Mouse (Mus musculus): ENCODE results near the gene Lst1. TPM values are rescaled to one million over a fixed set of nuclear protein-coding genes. Genes with fewer than 3 reads are reported as not detected.

The Lst1 gene
- polyA plus RNA-seq, 1 experiment from 2014 or later = 5.8 TPM

DNA sequence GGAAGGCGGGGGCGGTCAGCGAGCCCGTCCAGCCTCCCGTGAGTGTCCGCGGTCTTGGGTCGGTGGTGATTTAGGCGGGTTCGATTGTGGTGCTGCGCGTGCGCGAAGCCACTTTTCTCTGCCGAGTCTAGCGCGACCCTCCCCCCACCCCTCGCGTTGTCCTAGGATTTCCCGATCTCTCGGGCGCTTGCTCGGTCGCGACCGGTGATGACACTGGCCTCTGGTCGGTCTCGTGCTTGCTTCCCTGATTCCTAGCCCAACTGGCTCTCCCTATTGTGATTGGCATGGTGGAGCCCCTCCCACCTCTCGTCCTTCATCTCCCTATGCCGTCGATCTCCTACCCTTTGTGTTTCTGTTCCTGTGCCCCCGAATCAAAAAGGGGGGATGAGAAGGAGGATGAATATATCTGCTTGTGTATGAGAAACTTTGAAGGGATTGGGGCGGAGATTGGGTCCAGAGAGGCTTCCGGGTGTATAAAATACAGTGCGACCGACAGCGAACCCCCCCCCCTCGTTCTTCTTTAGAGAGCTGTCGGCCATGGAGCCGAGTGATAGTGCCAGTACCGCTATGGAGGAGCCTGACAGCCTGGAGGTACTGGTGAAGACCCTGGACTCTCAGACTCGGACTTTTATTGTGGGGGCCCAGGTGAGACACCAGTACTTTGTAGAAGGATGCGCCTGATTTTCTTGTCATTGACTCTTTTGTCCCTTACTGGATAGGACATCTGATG lies 52.5 kb downstream of the Lst1 start:
- H3K4me1 ChIP-seq (ENCODE audit: control insufficient read depth, insufficient read depth, low read length) = peaks cover 9% of the 10 kb centered on the region; the same call in 1 of the 2 replicates
- DNase-seq (ENCODE audit: low spot score) (no peak), ATAC-seq (ENCODE audit: insufficient read depth, low FRiP score, low TSS enrichment) (peak; percentile 54; the same call in 1 of the 2 replicates)
- H3K27ac ChIP-seq (ENCODE audit: low read depth, low read length) = peak overlapping the region; percentile 90
- H3K4me3 ChIP-seq (ENCODE audit: low read depth, low read length) = peak overlapping the region; percentile 74
- H3K36me3 ChIP-seq (ENCODE audit: control insufficient read depth, insufficient read depth, low read length) = peaks cover 20% of the 10 kb centered on the region
- H3K4me2 ChIP-seq (ENCODE audit: low read depth) = peak overlapping the region; percentile 85
- no peaks in the 10 kb centered on the region for H3K9me3 ChIP-seq (ENCODE audit: control insufficient read depth, low read length)
- H3K27me3 ChIP-seq (ENCODE audit: control insufficient read depth, insufficient read depth, low read length) = no peaks in the 10 kb centered on the region
- WGBS = 1% methylated on average over 35 of the region's 43 CpGs
- H3K9ac ChIP-seq (ENCODE audit: low read length) = peak overlapping the region; percentile 81

Small RNAs within 50 kb of the gene (microRNA-seq; reads per million reads assigned to microRNA genes)
- not detected for gene Mir6973a
- not detected for gene Mir6974

Other genes starting within 250 kb of the Lst1 start
- gene Hspa1b, start 229.2 kb downstream of the Lst1 start, polyA plus RNA-seq (2014; fragmentation: Nextera tagmentation; extraction: Ambion mirVana) = 0.13 and 0.37 TPM in 2 replicates
- not detected in 2 replicates for gene Gm20481, start 218.5 kb downstream of the Lst1 start, polyA plus RNA-seq (2014; fragmentation: Nextera tagmentation; extraction: Ambion mirVana)
- gene Hspa1a, start 216.3 kb downstream of the Lst1 start, polyA plus RNA-seq (2014; fragmentation: Nextera tagmentation; extraction: Ambion mirVana) = 1.1 and 1.9 TPM in 2 replicates
- gene Hspa1l, start 215.7 kb downstream of the Lst1 start, polyA plus RNA-seq (2014; fragmentation: Nextera tagmentation; extraction: Ambion mirVana) = 1.8 and 2.0 TPM in 2 replicates
- gene Lsm2, start 206.6 kb downstream of the Lst1 start, polyA plus RNA-seq (2014; fragmentation: Nextera tagmentation; extraction: Ambion mirVana) = 209 and 211 TPM in 2 replicates
- gene Vars, start 187.5 kb downstream of the Lst1 start, polyA plus RNA-seq (2014; fragmentation: Nextera tagmentation; extraction: Ambion mirVana) = 109 and 114 TPM in 2 replicates
- 0.08 TPM in 1 of 2 replicates, not detected in the other for gene Vwa7, start 171.9 kb downstream of the Lst1 start, polyA plus RNA-seq (2014; fragmentation: Nextera tagmentation; extraction: Ambion mirVana)
- gene Sapcd1, start 160.4 kb downstream of the Lst1 start, polyA plus RNA-seq (2014; fragmentation: Nextera tagmentation; extraction: Ambion mirVana) = 3.9 and 5.2 TPM in 2 replicates
- 4.1 and 6.2 TPM in 2 replicates for gene Msh5, start 141.7 kb downstream of the Lst1 start, polyA plus RNA-seq (2014; fragmentation: Nextera tagmentation; extraction: Ambion mirVana)
- 82.8 and 89.7 TPM in 2 replicates for gene Clic1, start 138.5 kb downstream of the Lst1 start, polyA plus RNA-seq (2014; fragmentation: Nextera tagmentation; extraction: Ambion mirVana)
- 638 and 659 TPM in 2 replicates for gene Ddah2, start 129.4 kb downstream of the Lst1 start, polyA plus RNA-seq (2014; fragmentation: Nextera tagmentation; extraction: Ambion mirVana)
- gene Ly6g6c, start 123.1 kb downstream of the Lst1 start, polyA plus RNA-seq (2014; fragmentation: Nextera tagmentation; extraction: Ambion mirVana) = 0.43 TPM in 1 of 2 replicates, not detected in the other
- 1.5 and 2.0 TPM in 2 replicates for gene Mpig6b, start 122.3 kb downstream of the Lst1 start, polyA plus RNA-seq (2014; fragmentation: Nextera tagmentation; extraction: Ambion mirVana)
- 0.39 and 0.46 TPM in 2 replicates for gene Ly6g6e, start 111.5 kb downstream of the Lst1 start, polyA plus RNA-seq (2014; fragmentation: Nextera tagmentation; extraction: Ambion mirVana)
- 1.0 and 3.2 TPM in 2 replicates for gene Ly6g6d, start 110.4 kb downstream of the Lst1 start, polyA plus RNA-seq (2014; fragmentation: Nextera tagmentation; extraction: Ambion mirVana)
- gene Ly6g6f, start 102.8 kb downstream of the Lst1 start, polyA plus RNA-seq (2014; fragmentation: Nextera tagmentation; extraction: Ambion mirVana) = 1.3 and 1.4 TPM in 2 replicates
- 50.5 and 59.9 TPM in 2 replicates for gene Abhd16a, start 99.2 kb downstream of the Lst1 start, polyA plus RNA-seq (2014; fragmentation: Nextera tagmentation; extraction: Ambion mirVana)
- not detected in 2 replicates for gene Ly6g5c, start 80.2 kb downstream of the Lst1 start, polyA plus RNA-seq (2014; fragmentation: Nextera tagmentation; extraction: Ambion mirVana)
- 0.45 and 0.78 TPM in 2 replicates for gene Ly6g5b, start 73.0 kb downstream of the Lst1 start, polyA plus RNA-seq (2014; fragmentation: Nextera tagmentation; extraction: Ambion mirVana)
- gene Gpank1, start 67.0 kb downstream of the Lst1 start, polyA plus RNA-seq (2014; fragmentation: Nextera tagmentation; extraction: Ambion mirVana) = 26.1 and 28.9 TPM in 2 replicates
- gene Csnk2b, start 66.4 kb downstream of the Lst1 start, polyA plus RNA-seq (2014; fragmentation: Nextera tagmentation; extraction: Ambion mirVana) = 303 and 319 TPM in 2 replicates
- 7.0 and 7.6 TPM in 2 replicates for gene D17H6S53E, start 62.1 kb downstream of the Lst1 start, polyA plus RNA-seq (2014; fragmentation: Nextera tagmentation; extraction: Ambion mirVana)
- gene Apom, start 56.4 kb downstream of the Lst1 start, polyA plus RNA-seq (2014; fragmentation: Nextera tagmentation; extraction: Ambion mirVana) = 0.81 and 0.93 TPM in 2 replicates
- 99.4 and 105 TPM in 2 replicates for gene Bag6, start 53.3 kb downstream of the Lst1 start, polyA plus RNA-seq (2014; fragmentation: Nextera tagmentation; extraction: Ambion mirVana)
- gene Prrc2a, start 23.5 kb downstream of the Lst1 start, polyA plus RNA-seq (2014; fragmentation: Nextera tagmentation; extraction: Ambion mirVana) = 185 and 194 TPM in 2 replicates
- gene Aif1, start 12.4 kb downstream of the Lst1 start, polyA plus RNA-seq (2014; fragmentation: Nextera tagmentation; extraction: Ambion mirVana) = 4.1 and 6.7 TPM in 2 replicates
- 0.27 TPM in 1 of 2 replicates, not detected in the other for gene Ltb, start 6.0 kb upstream of the Lst1 start, polyA plus RNA-seq (2014; fragmentation: Nextera tagmentation; extraction: Ambion mirVana)
- 0.16 TPM in 1 of 2 replicates, not detected in the other for gene Tnf, start 13.6 kb upstream of the Lst1 start, polyA plus RNA-seq (2014; fragmentation: Nextera tagmentation; extraction: Ambion mirVana)
- 0.28 TPM in 1 of 2 replicates, not detected in the other for gene Lta, start 16.9 kb upstream of the Lst1 start, polyA plus RNA-seq (2014; fragmentation: Nextera tagmentation; extraction: Ambion mirVana)
- gene Gm16181, start 32.4 kb upstream of the Lst1 start, polyA plus RNA-seq (2014; fragmentation: Nextera tagmentation; extraction: Ambion mirVana) = 0.50 TPM in 1 of 2 replicates, not detected in the other
- gene Atp6v1g2, start 45.2 kb upstream of the Lst1 start, polyA plus RNA-seq (2014; fragmentation: Nextera tagmentation; extraction: Ambion mirVana) = 14.1 and 16.8 TPM in 2 replicates
- gene Nfkbil1, start 47.4 kb upstream of the Lst1 start, polyA plus RNA-seq (2014; fragmentation: Nextera tagmentation; extraction: Ambion mirVana) = 4.7 and 5.0 TPM in 2 replicates
- gene Ddx39b, start 53.3 kb upstream of the Lst1 start, polyA plus RNA-seq (2014; fragmentation: Nextera tagmentation; extraction: Ambion mirVana) = 634 and 672 TPM in 2 replicates
- gene H2-D1, start 74.3 kb upstream of the Lst1 start, polyA plus RNA-seq (2014; fragmentation: Nextera tagmentation; extraction: Ambion mirVana) = 47.9 and 56.5 TPM in 2 replicates
- not detected in 2 replicates for gene H2-Q1, start 132.0 kb upstream of the Lst1 start, polyA plus RNA-seq (2014; fragmentation: Nextera tagmentation; extraction: Ambion mirVana)
- gene H2-Q2, start 153.8 kb upstream of the Lst1 start, polyA plus RNA-seq (2014; fragmentation: Nextera tagmentation; extraction: Ambion mirVana) = 1.3 TPM in 1 of 2 replicates, not detected in the other
- 1.6 and 2.3 TPM in 2 replicates for gene H2-Q4, start 191.2 kb upstream of the Lst1 start, polyA plus RNA-seq (2014; fragmentation: Nextera tagmentation; extraction: Ambion mirVana)
- gene H2-Q6, start 236.4 kb upstream of the Lst1 start, polyA plus RNA-seq (2014; fragmentation: Nextera tagmentation; extraction: Ambion mirVana) = 0.99 and 1.4 TPM in 2 replicates

Data from neural tube, embryonic 11.5 days (tissue).